Mouse (Mus musculus): Measurements from ENCODE around the gene Arhgef10l.

GRCm38 (mm10) chr4:140513797-140514196 lies 152.0 kb downstream of the Arhgef10l start:
- TF ChIP-seq CTCF (IDR thresholded peaks at IDR 0.05; ENCODE audit: low read depth, low read length) (no peak), POLR2A (IDR thresholded peaks at IDR 0.05; ENCODE audit: borderline replicate concordance, low read depth, low read length) (no peak)
